Mouse (Mus musculus) lung, embryonic 15.5 days (tissue): ENCODE measurements around the gene Mxra7. TPM values are rescaled to one million over a fixed set of nuclear protein-coding genes. Genes with fewer than 3 reads are reported as not detected.

Source experiments
- ATAC-seq: fragments of 200-750 bp; cut with Nextera tagmentation; 2 replicates; pipeline ENCODE4 v1.8.0; 2017; ENCODE audit warnings: moderate number of reproducible peaks, borderline replicate concordance; ENCODE audit not compliant: low FRiP score, low TSS enrichment; ENCODE audit errors: extremely low read depth
- H3K27ac ChIP-seq: fragments of 300-500 bp; sonication (generic); 2 replicates; pipeline ENCODE4 v1.5.1; 2015; ENCODE audit warnings: moderate library complexity, mild to moderate bottlenecking, inconsistent platforms
- H3K27me3 ChIP-seq: fragments of 300-500 bp; sonication (generic); 2 replicates; pipeline ENCODE4 v1.6.1; 2015; ENCODE audit warnings: inconsistent platforms
- H3K36me3 ChIP-seq: fragments of 300-500 bp; sonication (generic); 2 replicates; pipeline ENCODE4 v1.6.1; 2015; ENCODE audit warnings: inconsistent platforms
- H3K4me1 ChIP-seq: fragments of 300-500 bp; sonication (generic); 2 replicates; pipeline ENCODE4 v1.6.1; 2015; ENCODE audit warnings: inconsistent platforms
- H3K4me2 ChIP-seq: fragments of 300-500 bp; sonication (generic); 2 replicates; pipeline ENCODE4 v1.6.1; 2015; ENCODE audit warnings: inconsistent platforms, mild to moderate bottlenecking, moderate library complexity
- H3K4me3 ChIP-seq: fragments of 300-500 bp; sonication (generic); 2 replicates; pipeline ENCODE4 v1.5.1; 2015; ENCODE audit warnings: mild to moderate bottlenecking, inconsistent platforms
- H3K9ac ChIP-seq: fragments of 300-500 bp; sonication (generic); 2 replicates; pipeline ENCODE4 v1.6.1; 2015; ENCODE audit warnings: inconsistent platforms
- H3K9me3 ChIP-seq: fragments of 300-500 bp; sonication (generic); 2 replicates; pipeline ENCODE4 v1.6.1; 2016; ENCODE audit warnings: inconsistent platforms
- WGBS: fragments of 180-500 bp; shearing (Covaris S2); methylation state at CpG from one replicate; pipeline ENCODE4 v1.1.7; 2015; 5-methylcytosine and 5-hydroxymethylcytosine counted together
- polyA plus RNA-seq: library from polyadenylated mRNA; unstranded; fragments of >200 nt; fragmentation: Nextera tagmentation; extraction: Ambion mirVana; gene quantifications from 2 replicates; pipeline ENCODE4 v1.2.1, GENCODE M21; 2015

Mxra7 gene
- polyA plus RNA-seq, 1 experiment from 2014 or later, result 19.0 TPM

DNA sequence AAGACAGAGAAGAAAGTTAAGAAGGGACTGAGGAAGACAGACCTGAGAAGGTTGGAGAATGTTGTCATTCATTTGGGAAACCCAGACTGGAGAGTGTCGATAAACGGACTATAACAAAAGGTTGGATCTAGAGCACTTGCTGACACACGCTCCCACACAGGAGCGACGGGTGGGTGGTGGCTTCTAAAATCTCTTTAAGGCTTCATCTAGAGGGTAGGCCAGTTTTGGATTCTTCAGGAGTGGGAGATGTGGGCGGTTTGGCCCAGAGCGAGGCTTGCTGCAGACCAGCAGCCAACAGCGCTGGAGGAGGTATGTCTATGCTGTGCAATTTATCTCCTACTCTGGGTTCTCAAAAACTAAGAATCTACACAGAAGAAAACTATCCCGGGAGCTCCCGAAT lies 5.2 kb downstream of the Mxra7 start:
- Histone ChIP-seq H3K36me3 (no peaks in the 10 kb centered on the region), H3K9me3 (no peaks in the 10 kb centered on the region), H3K4me3 (no peak overlapping the region), H3K27me3 (no peaks in the 10 kb centered on the region), H3K9ac (no peak overlapping the region), H3K4me2 (no peak overlapping the region), H3K27ac (no peak overlapping the region), H3K4me1 (peaks cover 30% of the 10 kb centered on the region)
- WGBS, result 83% methylated on average over 10 of the region's 10 CpGs
- no peak for ATAC-seq

- H3K36me3 ChIP-seq, result no peaks in the 10 kb centered on the region
- no peaks in the 10 kb centered on the region for H3K27me3 ChIP-seq
- no peak overlapping the region for H3K9ac ChIP-seq
- no peak overlapping the region for H3K4me3 ChIP-seq
- ATAC-seq, result no peak
- no peaks in the 10 kb centered on the region for H3K9me3 ChIP-seq
- H3K4me1 ChIP-seq, result peaks cover 28% of the 10 kb centered on the region
- no peak overlapping the region for H3K27ac ChIP-seq
- WGBS, result 58% methylated on average over 10 of the region's 10 CpGs
- no peak overlapping the region for H3K4me2 ChIP-seq
Observed at GRCm38 (mm10) chr11:116822215-116822614, 5.6 kb downstream of the Mxra7 start.

DNA sequence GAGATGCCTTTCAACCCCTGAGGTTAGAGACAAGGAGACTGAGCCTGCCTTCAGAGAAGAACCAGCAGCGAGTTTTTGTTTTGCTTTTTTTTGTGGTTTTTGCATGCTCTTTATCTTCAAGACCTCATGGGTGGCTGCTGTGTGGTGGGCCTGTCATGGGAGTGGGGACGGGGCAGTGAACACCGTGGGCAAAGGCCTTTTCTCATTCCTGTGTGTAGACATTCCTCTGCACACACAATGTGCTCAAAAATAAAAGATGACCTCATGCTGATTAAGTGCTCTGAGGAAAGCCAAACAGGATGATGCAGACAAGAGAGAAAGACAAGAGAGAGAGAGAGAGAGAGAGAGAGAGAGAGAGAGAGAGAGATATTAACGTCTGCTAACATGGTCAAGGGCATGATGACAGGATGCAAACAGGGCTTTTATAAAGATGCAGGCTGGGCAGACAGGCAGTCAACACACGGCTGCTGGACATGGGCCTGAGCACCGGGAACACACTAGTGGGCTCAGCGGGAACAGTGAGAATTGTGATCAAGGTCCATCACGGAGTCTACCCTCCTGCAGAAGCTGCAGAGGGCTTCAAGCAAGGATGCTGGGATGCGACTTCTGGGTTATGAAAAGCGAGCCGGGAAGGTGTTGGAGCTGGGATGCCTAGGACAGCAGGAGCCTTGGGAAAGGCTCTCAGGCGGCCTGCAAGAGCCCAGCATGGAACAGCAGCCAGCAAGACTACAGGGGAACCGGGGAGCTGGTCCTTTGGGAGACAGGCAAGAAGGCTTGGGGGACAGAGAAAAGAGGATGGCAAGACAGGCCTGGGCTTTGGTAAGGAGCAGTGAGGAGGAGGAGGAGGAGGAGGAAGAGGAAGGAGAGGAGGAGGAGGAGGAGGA lies 6.5 kb downstream of the Mxra7 start:
- 54% methylated on average over 13 of the region's 13 CpGs for WGBS

DNA sequence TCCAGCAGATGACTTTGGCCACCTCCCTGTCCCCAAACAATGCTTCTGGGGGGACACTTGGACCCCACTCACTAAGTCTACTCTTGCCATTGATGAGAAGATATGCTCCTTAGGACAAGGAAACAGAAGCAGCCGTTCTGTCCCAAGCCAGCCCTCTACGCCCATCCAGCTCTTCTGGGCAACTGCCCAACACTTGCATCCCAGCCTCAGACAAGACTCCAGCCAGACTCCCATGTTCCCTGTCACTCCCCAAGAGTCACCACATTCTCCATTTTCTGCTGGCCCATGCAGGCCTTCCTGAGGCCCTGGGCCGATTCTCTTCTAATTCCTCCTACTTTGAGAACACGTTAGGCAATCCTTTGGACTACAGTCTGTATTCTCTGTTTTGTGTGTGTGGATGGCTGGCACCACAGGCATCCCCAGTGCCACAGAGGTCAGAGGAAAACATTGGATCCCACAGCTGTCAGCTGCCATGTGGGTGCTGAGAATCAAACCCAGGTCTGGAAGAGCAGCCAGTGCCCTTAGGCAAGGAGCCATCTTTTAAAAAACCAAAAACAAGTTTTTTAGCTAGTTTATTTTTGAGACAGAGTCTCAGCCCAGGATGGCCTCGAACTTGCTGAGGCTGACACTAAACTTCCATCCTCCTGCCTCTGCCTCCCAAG lies 7.8 kb downstream of the Mxra7 start:
- Histone ChIP-seq H3K4me2 (no peak overlapping the region), H3K27ac (no peak overlapping the region; the same call in 1 of the 2 replicates), H3K36me3 (no peaks in the 10 kb centered on the region), H3K9ac (no peak overlapping the region), H3K9me3 (no peaks in the 10 kb centered on the region), H3K27me3 (no peaks in the 10 kb centered on the region), H3K4me1 (peaks cover 28% of the 10 kb centered on the region), H3K4me3 (no peak overlapping the region)
- 69% methylated on average over 5 of the region's 5 CpGs for WGBS
- ATAC-seq, result no peak

More for the DNA sequence above, 6.5 kb downstream of the Mxra7 start:
- ATAC-seq, result no peak
- Histone ChIP-seq H3K4me1 (peaks cover 23% of the 10 kb centered on the region), H3K27me3 (no peaks in the 10 kb centered on the region), H3K4me3 (no peak overlapping the region), H3K9ac (no peak overlapping the region), H3K4me2 (no peak overlapping the region), H3K36me3 (no peaks in the 10 kb centered on the region), H3K9me3 (no peaks in the 10 kb centered on the region), H3K27ac (peak overlapping the region; percentile 51; the same call in 1 of the 2 replicates)

DNA sequence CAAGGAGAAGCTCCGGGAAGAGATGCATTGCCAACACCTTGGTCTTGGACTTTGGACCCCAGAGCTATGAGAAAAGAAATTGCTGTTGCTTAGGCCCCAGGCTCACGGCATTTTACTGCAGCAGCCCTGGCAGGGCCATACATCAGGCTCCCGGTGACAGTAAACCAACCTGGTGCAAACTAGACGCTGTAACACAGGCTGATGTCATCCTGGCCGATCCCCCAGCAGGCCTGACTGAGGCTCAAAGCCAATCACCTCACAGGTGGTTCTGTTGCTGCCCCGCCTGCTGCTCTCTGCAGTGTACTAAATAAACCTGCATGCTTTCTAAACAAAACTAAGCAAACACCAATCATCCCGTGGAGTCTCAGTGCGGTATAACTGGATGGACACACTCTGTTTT lies 9.1 kb downstream of the Mxra7 start:
- H3K36me3 ChIP-seq, result no peaks in the 10 kb centered on the region
- H3K4me1 ChIP-seq, result peaks cover 41% of the 10 kb centered on the region
- no peak overlapping the region for H3K4me2 ChIP-seq
- no peaks in the 10 kb centered on the region for H3K9me3 ChIP-seq
- no peaks in the 10 kb centered on the region for H3K27me3 ChIP-seq
- H3K27ac ChIP-seq, result no peak overlapping the region
- no peak overlapping the region for H3K4me3 ChIP-seq
- H3K9ac ChIP-seq, result no peak overlapping the region
- 42% methylated on average over 8 of the region's 8 CpGs for WGBS
- ATAC-seq, result no peak

DNA sequence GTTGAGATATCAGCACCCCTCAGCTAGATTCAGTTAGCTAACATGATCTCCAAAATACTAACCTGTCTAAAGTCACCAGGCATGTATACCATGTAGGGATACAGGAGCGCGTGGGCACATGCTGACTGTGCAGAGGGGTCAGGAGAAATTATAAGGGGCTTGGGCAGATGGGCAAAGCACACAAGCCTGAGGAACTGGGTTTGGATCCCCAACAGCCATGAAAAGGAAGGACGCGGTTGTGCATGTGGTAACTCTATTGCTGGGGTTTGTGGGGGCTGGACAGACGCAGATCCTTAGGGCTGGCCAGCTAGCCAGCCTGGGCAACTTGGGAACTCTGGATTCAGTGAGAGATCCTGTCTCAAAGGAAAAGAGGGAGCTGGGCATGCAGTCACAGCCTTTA lies 10.3 kb downstream of the Mxra7 start:
- H3K9ac ChIP-seq, result no peak overlapping the region
- 94% methylated on average over 5 of the region's 5 CpGs for WGBS

DNA sequence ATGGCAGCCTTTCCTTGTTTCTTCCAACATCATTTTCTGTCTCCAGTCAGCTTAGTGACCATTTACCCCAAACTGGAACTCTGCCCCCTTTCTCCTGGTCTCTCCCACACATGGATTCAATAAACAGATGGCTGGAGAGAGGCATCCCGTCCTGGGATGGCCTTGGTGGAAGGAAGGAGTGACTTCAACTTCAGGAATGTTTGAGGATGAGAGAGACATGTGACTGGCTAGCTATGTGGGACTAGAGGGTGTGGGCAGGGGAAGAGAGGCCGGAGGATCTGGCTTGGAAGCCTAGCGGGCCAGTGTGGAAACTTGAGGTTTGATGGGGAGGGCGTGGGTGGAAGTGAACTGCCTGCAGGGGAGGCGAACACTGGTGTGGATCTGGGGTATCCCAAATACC lies 11.1 kb downstream of the Mxra7 start:
- Histone ChIP-seq H3K4me3 (no peak overlapping the region), H3K9me3 (no peaks in the 10 kb centered on the region), H3K9ac (no peak overlapping the region), H3K4me1 (peaks cover 54% of the 10 kb centered on the region), H3K4me2 (no peak overlapping the region), H3K27ac (no peak overlapping the region), H3K27me3 (no peaks in the 10 kb centered on the region), H3K36me3 (no peaks in the 10 kb centered on the region)
- ATAC-seq, result no peak
- 73% methylated on average over 5 of the region's 5 CpGs for WGBS

More for the DNA sequence above, 10.3 kb downstream of the Mxra7 start:
- no peak overlapping the region for H3K27ac ChIP-seq
- no peak for ATAC-seq
- H3K27me3 ChIP-seq, result no peaks in the 10 kb centered on the region
- no peak overlapping the region for H3K4me3 ChIP-seq
- H3K4me2 ChIP-seq, result no peak overlapping the region
- no peaks in the 10 kb centered on the region for H3K36me3 ChIP-seq
- no peaks in the 10 kb centered on the region for H3K9me3 ChIP-seq
- peaks cover 53% of the 10 kb centered on the region for H3K4me1 ChIP-seq

DNA sequence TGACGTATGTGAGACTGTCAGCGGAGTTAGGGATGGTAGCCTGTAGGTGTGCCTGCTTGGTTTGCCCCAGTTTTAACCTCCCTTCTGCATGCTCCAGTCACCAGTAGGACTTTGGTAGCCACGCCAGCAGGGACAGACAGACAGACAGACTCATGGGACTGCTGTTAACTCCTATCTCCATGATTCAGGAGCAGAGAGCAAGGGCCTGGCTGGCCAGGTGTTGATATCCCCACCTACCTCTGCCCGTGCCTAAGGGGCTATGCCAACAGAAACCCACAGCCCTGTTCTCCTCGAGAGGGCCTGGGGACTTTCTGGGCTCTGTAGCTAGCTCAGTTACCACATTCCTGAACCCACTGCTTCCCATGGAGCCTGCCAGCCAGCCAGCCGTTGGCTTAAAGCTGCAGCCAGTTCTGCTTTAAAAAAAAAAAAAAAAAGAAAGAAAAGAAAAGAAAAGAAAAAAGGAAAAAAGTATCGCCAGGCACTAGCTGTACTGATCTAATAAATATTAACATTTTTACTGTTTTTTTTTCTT lies 12.9 kb downstream of the Mxra7 start:
- H3K9me3 ChIP-seq, result no peaks in the 10 kb centered on the region
- WGBS, result 32% methylated on average over 7 of the region's 7 CpGs
- H3K4me2 ChIP-seq, result peak overlapping the region; percentile 36
- no peak overlapping the region for H3K4me3 ChIP-seq
- H3K27me3 ChIP-seq, result no peaks in the 10 kb centered on the region; the same call in 1 of the 2 replicates
- H3K9ac ChIP-seq, result no peak overlapping the region
- ATAC-seq, result no peak
- no peaks in the 10 kb centered on the region for H3K36me3 ChIP-seq
- H3K4me1 ChIP-seq, result peaks cover 50% of the 10 kb centered on the region
- peak overlapping the region; percentile 91 for H3K27ac ChIP-seq

DNA sequence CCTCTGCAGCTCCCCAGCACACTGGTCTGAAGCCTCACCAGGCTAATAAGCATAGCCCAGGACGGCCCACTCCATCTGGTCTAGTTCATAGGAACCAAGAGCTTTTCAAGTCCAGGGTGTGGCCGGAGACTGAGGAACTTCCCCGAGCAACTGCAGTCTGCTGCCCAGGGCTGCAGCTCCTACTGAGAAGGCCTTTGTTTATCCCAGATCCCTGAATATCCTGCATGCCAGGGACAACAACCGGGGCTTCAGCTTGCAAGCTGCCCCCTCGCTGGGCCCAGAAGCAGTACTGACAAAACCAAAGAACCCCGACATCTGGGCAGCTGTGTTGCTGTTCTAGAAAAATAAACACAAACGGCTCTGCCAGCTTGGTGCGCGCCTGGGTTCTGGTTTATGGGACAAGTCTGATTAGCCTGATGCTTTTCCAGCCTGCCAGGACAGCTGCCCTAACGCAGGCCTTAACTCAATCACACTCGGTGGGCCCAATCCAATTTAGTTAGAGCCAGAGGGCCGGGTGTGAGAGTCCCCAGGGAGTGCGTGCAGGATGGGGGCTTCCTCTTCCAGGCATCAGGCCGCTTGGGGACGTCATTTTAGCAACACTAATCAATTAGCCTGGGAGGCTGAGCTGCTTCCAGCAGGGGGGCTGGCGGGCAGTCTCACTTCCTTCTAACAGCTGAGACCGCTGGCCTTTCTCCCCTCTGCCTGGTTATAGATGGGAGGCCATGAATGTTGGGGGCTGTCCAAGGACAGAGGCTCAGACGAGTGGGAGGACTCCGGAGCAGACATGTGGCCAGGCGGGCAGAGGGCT lies 13.6 kb downstream of the Mxra7 start:
- peak overlapping the region; percentile 36 for H3K4me2 ChIP-seq
- no peak overlapping the region for H3K4me3 ChIP-seq
- no peak overlapping the region for H3K9ac ChIP-seq
- WGBS, result 21% methylated on average over 20 of the region's 20 CpGs
- H3K36me3 ChIP-seq, result no peaks in the 10 kb centered on the region
- peaks cover 50% of the 10 kb centered on the region for H3K4me1 ChIP-seq
- H3K9me3 ChIP-seq, result no peaks in the 10 kb centered on the region
- peak overlapping the region; percentile 91 for H3K27ac ChIP-seq
- peak; percentile 86 for ATAC-seq
- no peaks in the 10 kb centered on the region; the same call in 1 of the 2 replicates for H3K27me3 ChIP-seq

GRCm38 (mm10) chr11:116813610-116814009 lies 14.2 kb downstream of the Mxra7 start:
- Histone ChIP-seq H3K4me1 (peaks cover 50% of the 10 kb centered on the region), H3K9me3 (no peaks in the 10 kb centered on the region), H3K36me3 (no peaks in the 10 kb centered on the region), H3K9ac (no peak overlapping the region), H3K27ac (peak overlapping the region; percentile 91), H3K4me2 (0 out of 2 replicates have a peak overlapping the region, but pooled peaks have one; percentile 2), H3K27me3 (no peaks in the 10 kb centered on the region; the same call in 1 of the 2 replicates), H3K4me3 (no peak overlapping the region)
- no peak for ATAC-seq
- 78% methylated on average over 13 of the region's 13 CpGs for WGBS

DNA sequence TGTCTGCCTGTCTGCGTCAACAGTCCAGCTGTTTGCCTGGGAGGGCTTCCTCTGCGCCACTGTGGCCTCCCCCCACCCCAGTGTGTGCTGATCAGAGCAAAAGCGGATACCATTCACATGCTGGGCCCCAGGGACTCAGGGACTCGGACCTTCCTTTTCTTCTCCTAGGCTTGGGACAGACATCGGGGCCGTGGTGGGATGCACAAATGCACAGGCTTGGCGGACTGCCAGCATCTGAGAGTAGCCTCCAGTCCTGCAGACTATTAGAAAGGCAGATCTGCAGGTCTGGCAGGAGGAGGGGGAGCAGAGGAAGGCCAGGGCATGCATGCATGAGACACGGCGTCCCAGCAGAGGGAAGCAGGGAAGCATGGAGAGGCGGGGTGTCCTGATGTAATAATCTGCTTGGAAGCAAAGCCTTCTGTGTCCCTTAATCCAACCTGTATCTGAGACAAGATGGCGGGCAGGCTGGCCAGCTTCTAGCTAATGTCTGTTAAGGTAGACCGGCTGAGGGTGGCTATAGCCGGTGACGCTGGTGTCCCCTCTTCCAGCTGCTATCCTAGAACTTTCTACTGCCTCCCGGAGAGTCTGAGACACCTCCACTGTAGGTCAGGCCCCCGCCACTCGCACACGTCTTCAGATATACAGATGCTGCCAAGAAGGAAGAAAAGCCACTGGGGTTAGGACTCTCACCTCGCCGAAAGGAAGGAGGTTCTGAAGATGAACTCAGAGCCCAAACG lies 14.9 kb downstream of the Mxra7 start:
- no peaks in the 10 kb centered on the region for H3K36me3 ChIP-seq
- H3K27me3 ChIP-seq, result no peaks in the 10 kb centered on the region; the same call in 1 of the 2 replicates
- H3K27ac ChIP-seq, result peak overlapping the region; percentile 91
- 0 out of 2 replicates have a peak, but pooled peaks have one; percentile 3 for ATAC-seq
- H3K4me3 ChIP-seq, result no peak overlapping the region
- H3K4me1 ChIP-seq, result peaks cover 52% of the 10 kb centered on the region
- H3K9ac ChIP-seq, result no peak overlapping the region
- no peaks in the 10 kb centered on the region for H3K9me3 ChIP-seq
- WGBS, result 33% methylated on average over 21 of the region's 21 CpGs
- peak overlapping the region; percentile 4; the same call in 1 of the 2 replicates for H3K4me2 ChIP-seq
